Mouse (Mus musculus): ENCODE results near the gene Sema3b. TPM values are rescaled to one million over a fixed set of nuclear protein-coding genes. Genes with fewer than 3 reads are reported as not detected.

The Sema3b gene
- polyA plus RNA-seq (2014; fragmentation: Nextera tagmentation; extraction: Ambion mirVana) = 3.4 and 3.7 TPM in 2 replicates

DNA sequence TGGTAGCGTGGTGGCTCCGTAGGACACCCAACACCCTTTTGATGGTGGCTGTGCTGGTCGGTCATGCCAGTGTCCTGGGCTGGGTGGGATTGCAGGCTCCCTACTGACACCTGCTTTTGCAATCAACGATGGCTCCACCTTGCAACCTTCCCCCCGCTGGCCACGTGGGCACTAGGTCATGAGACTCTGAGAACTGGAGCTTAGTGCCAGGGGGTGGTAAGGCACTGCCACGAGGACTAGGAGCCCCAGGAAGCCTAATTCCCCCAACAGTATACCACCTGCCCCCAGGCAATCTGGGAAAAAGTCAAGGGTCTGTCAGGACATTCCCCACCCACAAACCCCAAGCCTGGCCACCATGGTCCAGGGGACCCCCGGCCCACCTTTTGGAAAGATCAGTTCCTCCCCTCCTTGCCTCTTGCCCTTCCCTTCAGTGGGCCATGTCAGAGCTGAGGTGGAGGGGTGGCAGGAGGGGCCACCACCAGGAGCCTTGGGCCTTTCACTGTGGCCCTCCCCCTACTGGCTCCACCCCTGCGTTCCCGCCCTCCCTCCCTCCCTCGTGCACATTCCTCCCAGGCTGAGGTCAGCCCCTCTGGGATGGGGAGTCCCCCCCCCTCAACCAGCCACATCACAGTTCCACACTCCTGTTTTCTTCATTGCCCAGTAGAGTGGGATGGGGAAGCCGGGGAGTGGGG is at the start of gene Sema3b:
TSS of gene Sema3b (minus strand) at position 489 of the 692 bp plus-strand sequence.
- Histone ChIP-seq H3K9me3 (ENCODE audit: control insufficient read depth, low read length) (no peaks in the 10 kb centered on the region), H3K27me3 (ENCODE audit: control insufficient read depth, insufficient read depth, low read length) (no peaks in the 10 kb centered on the region), H3K4me2 (ENCODE audit: low read depth, severe bottlenecking) (peak within 1 kb of the TSS; percentile 22; the same call in 1 of the 2 replicates), H3K4me1 (ENCODE audit: control insufficient read depth, insufficient read depth, low read length) (peaks cover 78% of the 10 kb centered on the region), H3K36me3 (ENCODE audit: control insufficient read depth, insufficient read depth, low read length) (no peaks in the 10 kb centered on the region), H3K4me3 (ENCODE audit: low read depth, low read length) (no peak within 1 kb of the TSS), H3K9ac (ENCODE audit: low read length) (0 out of 2 replicates have a peak within 1 kb of the TSS, but pooled peaks have one; percentile 22), H3K27ac (replicated peaks; ENCODE audit: low read depth, low read length) (peak within 1 kb of the TSS; percentile 56; the same call in 1 of the 2 replicates)
- 34% methylated on average over 12 of the region's 12 CpGs for WGBS
- DNase-seq (ENCODE audit: low spot score) (peak; percentile 50), ATAC-seq (ENCODE audit: insufficient number of reproducible peaks, low FRiP score, low TSS enrichment, low read depth) (no peak)

DNA sequence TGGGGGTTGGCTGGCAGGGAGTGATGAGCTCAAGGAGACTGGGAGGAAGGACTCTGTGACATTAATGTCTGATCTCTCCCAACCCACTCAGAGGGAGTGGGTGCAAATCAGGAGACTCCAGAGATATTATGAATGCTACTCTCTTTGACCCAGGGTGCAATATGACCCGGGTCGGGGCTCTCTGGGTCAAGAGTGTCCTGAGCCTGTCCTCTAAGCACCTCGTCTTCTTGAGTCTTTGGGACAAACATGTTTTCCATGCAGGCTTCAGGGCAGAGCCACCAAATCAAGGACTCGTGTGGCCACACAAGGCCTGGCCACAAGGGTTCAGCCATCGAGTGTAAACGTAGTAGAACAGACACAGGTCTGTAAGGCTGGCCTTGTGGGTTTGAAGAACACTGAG is 49.1 kb upstream of the Sema3b start:
- Histone ChIP-seq H3K36me3 (ENCODE audit: control insufficient read depth, insufficient read depth, low read length) (no peaks in the 10 kb centered on the region), H3K4me1 (ENCODE audit: control insufficient read depth, insufficient read depth, low read length) (no peaks in the 10 kb centered on the region), H3K4me3 (ENCODE audit: low read depth, low read length) (no peak overlapping the region), H3K27me3 (ENCODE audit: control insufficient read depth, insufficient read depth, low read length) (no peaks in the 10 kb centered on the region), H3K27ac (replicated peaks; ENCODE audit: low read depth, low read length) (no peak overlapping the region), H3K9ac (ENCODE audit: low read length) (no peak overlapping the region), H3K4me2 (ENCODE audit: low read depth, severe bottlenecking) (no peak overlapping the region), H3K9me3 (ENCODE audit: control insufficient read depth, low read length) (no peaks in the 10 kb centered on the region)
- no peak for ATAC-seq (ENCODE audit: insufficient number of reproducible peaks, low FRiP score, low TSS enrichment, low read depth)
- no peak for DNase-seq (ENCODE audit: low spot score)
- 85% methylated on average over 6 of the region's 6 CpGs for WGBS

DNA sequence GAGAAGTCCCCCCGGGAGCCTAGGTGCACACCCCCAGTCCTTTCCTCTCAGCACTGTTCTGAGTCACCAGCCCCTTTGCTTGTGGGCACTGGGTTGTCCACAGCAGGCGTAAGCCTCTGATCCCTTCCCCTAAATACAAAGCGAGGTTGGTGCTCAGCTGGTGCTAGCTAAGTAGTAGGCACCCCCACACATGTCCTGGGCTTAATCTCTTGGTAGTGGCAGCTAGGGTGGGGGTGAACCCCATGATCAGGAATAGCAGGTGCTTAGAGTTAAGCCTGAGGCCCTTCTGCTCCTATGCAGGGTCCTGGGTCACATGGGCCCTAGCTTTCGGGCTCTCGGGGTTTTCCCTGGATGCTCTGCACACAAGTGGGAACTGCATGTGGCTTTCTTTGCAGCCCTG is 48.1 kb upstream of the Sema3b start:
- H3K27ac ChIP-seq (replicated peaks; ENCODE audit: low read depth, low read length) = no peak overlapping the region
- DNase-seq (ENCODE audit: low spot score) (no peak), ATAC-seq (ENCODE audit: insufficient number of reproducible peaks, low FRiP score, low TSS enrichment, low read depth) (no peak)
- WGBS = 88% methylated on average over 5 of the region's 5 CpGs
- H3K4me2 ChIP-seq (ENCODE audit: low read depth, severe bottlenecking) = no peak overlapping the region
- no peaks in the 10 kb centered on the region for H3K9me3 ChIP-seq (ENCODE audit: control insufficient read depth, low read length)
- H3K9ac ChIP-seq (ENCODE audit: low read length) = no peak overlapping the region
- H3K4me1 ChIP-seq (ENCODE audit: control insufficient read depth, insufficient read depth, low read length) = no peaks in the 10 kb centered on the region
- H3K27me3 ChIP-seq (ENCODE audit: control insufficient read depth, insufficient read depth, low read length) = no peaks in the 10 kb centered on the region
- H3K4me3 ChIP-seq (ENCODE audit: low read depth, low read length) = no peak overlapping the region
- H3K36me3 ChIP-seq (ENCODE audit: control insufficient read depth, insufficient read depth, low read length) = no peaks in the 10 kb centered on the region

DNA sequence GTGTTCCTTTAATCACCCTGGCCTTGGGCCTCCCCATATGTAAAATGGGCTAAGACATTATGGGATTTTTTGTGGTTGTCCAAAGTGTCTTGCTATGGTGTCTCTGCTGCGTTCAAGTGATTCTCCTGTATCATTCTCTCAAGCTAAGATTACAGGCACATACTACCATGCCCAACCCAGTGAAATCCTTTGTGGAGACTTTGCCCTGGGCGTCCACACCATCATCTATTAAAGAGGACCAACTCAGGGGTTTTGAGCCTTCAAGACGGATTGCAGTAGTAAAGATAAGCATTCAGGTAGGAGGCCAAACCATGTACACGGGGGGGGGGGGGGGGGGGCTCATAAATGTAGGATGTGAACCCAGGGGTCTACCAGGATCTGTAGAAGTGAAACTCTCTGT is 45.6 kb upstream of the Sema3b start:
- Histone ChIP-seq H3K4me1 (ENCODE audit: control insufficient read depth, insufficient read depth, low read length) (no peaks in the 10 kb centered on the region), H3K36me3 (ENCODE audit: control insufficient read depth, insufficient read depth, low read length) (no peaks in the 10 kb centered on the region), H3K27me3 (ENCODE audit: control insufficient read depth, insufficient read depth, low read length) (no peaks in the 10 kb centered on the region), H3K9ac (ENCODE audit: low read length) (no peak overlapping the region), H3K4me2 (ENCODE audit: low read depth, severe bottlenecking) (no peak overlapping the region), H3K4me3 (ENCODE audit: low read depth, low read length) (no peak overlapping the region), H3K27ac (replicated peaks; ENCODE audit: low read depth, low read length) (no peak overlapping the region), H3K9me3 (ENCODE audit: control insufficient read depth, low read length) (no peaks in the 10 kb centered on the region)
- 81% methylated on average over 4 of the region's 4 CpGs for WGBS
- no peak for ATAC-seq (ENCODE audit: insufficient number of reproducible peaks, low FRiP score, low TSS enrichment, low read depth)
- DNase-seq (ENCODE audit: low spot score) = no peak

DNA sequence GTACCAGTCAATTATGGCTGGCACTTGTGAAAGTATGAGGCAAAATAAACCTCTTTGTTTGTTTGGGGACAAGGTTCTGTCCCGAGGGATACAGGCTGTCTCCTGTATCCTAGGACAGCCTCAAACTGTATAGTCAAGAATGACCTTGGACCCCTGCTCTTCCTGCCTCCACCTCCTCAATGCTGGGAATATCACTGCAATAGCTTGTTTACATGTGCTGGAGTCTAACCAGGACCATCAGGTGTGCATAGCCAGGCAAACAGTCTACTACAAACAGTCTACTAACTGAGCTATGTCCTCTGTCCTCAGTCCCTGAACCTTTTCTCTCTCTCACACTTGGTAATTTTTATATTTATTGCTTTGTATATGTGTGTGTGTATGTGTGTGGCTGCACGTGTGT is 44.4 kb upstream of the Sema3b start:
- Histone ChIP-seq H3K4me1 (ENCODE audit: control insufficient read depth, insufficient read depth, low read length) (no peaks in the 10 kb centered on the region), H3K4me2 (ENCODE audit: low read depth, severe bottlenecking) (no peak overlapping the region), H3K9me3 (ENCODE audit: control insufficient read depth, low read length) (no peaks in the 10 kb centered on the region), H3K36me3 (ENCODE audit: control insufficient read depth, insufficient read depth, low read length) (no peaks in the 10 kb centered on the region), H3K27ac (replicated peaks; ENCODE audit: low read depth, low read length) (no peak overlapping the region), H3K27me3 (ENCODE audit: control insufficient read depth, insufficient read depth, low read length) (no peaks in the 10 kb centered on the region), H3K9ac (ENCODE audit: low read length) (no peak overlapping the region), H3K4me3 (ENCODE audit: low read depth, low read length) (no peak overlapping the region)
- no peak for DNase-seq (ENCODE audit: low spot score)
- WGBS = 85% methylated on average over 2 of the region's 2 CpGs
- no peak for ATAC-seq (ENCODE audit: insufficient number of reproducible peaks, low FRiP score, low TSS enrichment, low read depth)

DNA sequence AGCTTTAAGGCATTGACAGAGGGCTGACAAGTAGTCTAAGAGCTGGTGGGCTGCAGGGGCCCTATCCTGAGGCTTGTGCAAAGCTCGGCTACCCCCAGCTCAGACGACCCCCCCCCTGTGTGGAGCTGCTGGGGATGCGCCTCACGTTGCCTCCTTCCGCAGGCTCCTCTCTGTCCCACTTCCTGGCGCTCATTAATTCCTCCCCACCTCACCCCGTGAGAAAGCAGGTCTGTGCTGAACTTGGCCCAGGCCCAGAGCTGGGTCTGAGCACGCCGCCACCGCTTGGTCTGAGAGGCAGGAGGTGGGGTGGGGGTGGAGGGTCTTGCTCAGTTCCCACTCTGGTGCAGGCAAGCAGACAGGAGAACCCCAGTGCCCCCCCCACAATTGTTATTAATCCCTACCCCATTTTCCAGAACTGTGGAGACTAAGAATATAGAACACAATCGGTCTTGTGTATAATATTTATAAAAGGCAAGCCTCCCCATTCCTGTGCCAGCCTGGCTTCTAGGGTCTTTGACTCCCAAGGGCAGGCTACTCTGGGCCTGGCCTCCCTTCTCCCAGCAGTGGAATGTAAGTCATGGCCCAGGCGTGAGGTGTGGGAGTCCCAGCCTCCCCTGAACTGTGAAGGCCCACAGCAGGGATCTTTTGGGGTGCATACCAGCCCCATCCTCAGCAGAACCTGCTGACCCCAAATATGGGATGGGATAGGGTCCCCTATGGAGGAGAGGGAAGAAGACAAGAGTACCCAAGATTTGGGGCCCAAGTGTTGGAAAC is 41.9 kb upstream of the Sema3b start:
- Histone ChIP-seq H3K27ac (replicated peaks; ENCODE audit: low read depth, low read length) (no peak overlapping the region), H3K4me3 (ENCODE audit: low read depth, low read length) (no peak overlapping the region), H3K9ac (ENCODE audit: low read length) (no peak overlapping the region), H3K36me3 (ENCODE audit: control insufficient read depth, insufficient read depth, low read length) (no peaks in the 10 kb centered on the region), H3K9me3 (ENCODE audit: control insufficient read depth, low read length) (no peaks in the 10 kb centered on the region), H3K27me3 (ENCODE audit: control insufficient read depth, insufficient read depth, low read length) (no peaks in the 10 kb centered on the region), H3K4me1 (ENCODE audit: control insufficient read depth, insufficient read depth, low read length) (no peaks in the 10 kb centered on the region), H3K4me2 (ENCODE audit: low read depth, severe bottlenecking) (no peak overlapping the region)
- ATAC-seq (ENCODE audit: insufficient number of reproducible peaks, low FRiP score, low TSS enrichment, low read depth) (0 out of 2 replicates have a peak, but pooled peaks have one; percentile 58), DNase-seq (ENCODE audit: low spot score) (no peak)
- WGBS = 45% methylated on average over 12 of the region's 12 CpGs

DNA sequence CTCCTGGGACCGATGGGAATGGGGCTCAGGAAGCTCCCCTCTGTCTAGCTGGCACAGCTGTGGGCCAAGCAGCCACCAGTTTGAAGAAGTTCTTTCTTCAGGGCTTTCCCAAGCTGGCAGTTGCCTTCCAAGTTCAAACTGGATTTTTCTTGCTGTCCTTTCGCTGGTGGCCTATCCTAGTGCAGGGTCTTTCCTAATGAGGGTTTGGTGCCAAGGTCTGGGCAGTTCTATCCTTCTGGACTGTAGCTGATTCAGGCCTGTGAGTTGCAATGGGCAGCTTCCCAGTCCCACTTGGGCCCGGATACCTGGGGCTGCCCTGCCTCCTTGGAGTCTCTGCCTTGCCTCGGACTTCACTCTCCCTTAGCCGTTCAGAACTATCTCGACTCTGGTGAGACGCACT is 41.2 kb upstream of the Sema3b start:
- no peak overlapping the region for H3K4me3 ChIP-seq (ENCODE audit: low read depth, low read length)
- no peak for ATAC-seq (ENCODE audit: insufficient number of reproducible peaks, low FRiP score, low TSS enrichment, low read depth)
- no peak overlapping the region for H3K9ac ChIP-seq (ENCODE audit: low read length)
- WGBS = 69% methylated on average over 7 of the region's 7 CpGs
- H3K9me3 ChIP-seq (ENCODE audit: control insufficient read depth, low read length) = no peaks in the 10 kb centered on the region
- DNase-seq (ENCODE audit: low spot score) = no peak
- H3K4me2 ChIP-seq (ENCODE audit: low read depth, severe bottlenecking) = no peak overlapping the region
- H3K36me3 ChIP-seq (ENCODE audit: control insufficient read depth, insufficient read depth, low read length) = no peaks in the 10 kb centered on the region
- no peak overlapping the region for H3K27ac ChIP-seq (replicated peaks; ENCODE audit: low read depth, low read length)
- peaks cover 3% of the 10 kb centered on the region; the same call in 1 of the 2 replicates for H3K4me1 ChIP-seq (ENCODE audit: control insufficient read depth, insufficient read depth, low read length)
- H3K27me3 ChIP-seq (ENCODE audit: control insufficient read depth, insufficient read depth, low read length) = no peaks in the 10 kb centered on the region

DNA sequence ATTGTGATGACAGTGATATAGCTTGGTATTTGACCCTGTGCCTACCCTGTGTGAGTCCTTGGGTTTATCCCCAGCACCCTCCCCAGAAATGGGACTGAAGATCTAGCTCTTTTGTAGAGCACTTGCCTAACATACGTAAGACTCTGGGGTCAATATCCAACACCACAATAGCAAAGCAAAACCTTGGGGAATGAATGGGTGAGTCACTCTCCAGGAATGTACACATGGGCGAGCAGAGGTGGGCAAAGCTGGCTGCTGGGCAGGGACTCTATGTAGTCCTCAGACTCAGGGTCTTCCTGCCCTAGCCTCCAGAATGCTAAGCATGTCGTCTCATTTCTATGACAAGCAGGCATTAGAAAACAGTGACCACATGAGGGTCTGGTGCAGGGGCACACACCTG is 39.7 kb upstream of the Sema3b start:
- no peak overlapping the region for H3K9ac ChIP-seq (ENCODE audit: low read length)
- H3K4me2 ChIP-seq (ENCODE audit: low read depth, severe bottlenecking) = no peak overlapping the region
- no peaks in the 10 kb centered on the region for H3K36me3 ChIP-seq (ENCODE audit: control insufficient read depth, insufficient read depth, low read length)
- no peak for ATAC-seq (ENCODE audit: insufficient number of reproducible peaks, low FRiP score, low TSS enrichment, low read depth)
- H3K27me3 ChIP-seq (ENCODE audit: control insufficient read depth, insufficient read depth, low read length) = no peaks in the 10 kb centered on the region
- H3K27ac ChIP-seq (replicated peaks; ENCODE audit: low read depth, low read length) = no peak overlapping the region
- H3K4me1 ChIP-seq (ENCODE audit: control insufficient read depth, insufficient read depth, low read length) = peaks cover 10% of the 10 kb centered on the region; the same call in 1 of the 2 replicates
- H3K9me3 ChIP-seq (ENCODE audit: control insufficient read depth, low read length) = no peaks in the 10 kb centered on the region
- H3K4me3 ChIP-seq (ENCODE audit: low read depth, low read length) = no peak overlapping the region
- DNase-seq (ENCODE audit: low spot score) = no peak
- 81% methylated on average over 3 of the region's 3 CpGs for WGBS

Data from limb, embryonic 11.5 days (tissue).